Mouse (Mus musculus): ENCODE results near the gene Tbc1d7. TPM values are rescaled to one million over a fixed set of nuclear protein-coding genes. Genes with fewer than 3 reads are reported as not detected.

The Tbc1d7 gene
- 74.0 and 75.4 TPM in 2 replicates for polyA plus RNA-seq (2016; fragmentation: Nextera tagmentation; extraction: Ambion mirVana)

- peaks cover 3% of the 10 kb centered on the region; the same call in 1 of the 2 replicates for H3K27me3 ChIP-seq
- H3K9ac ChIP-seq, result peak within 1 kb of the TSS; percentile 78
- ATAC-seq (ENCODE audit: low FRiP score), result peak; percentile 95
- peaks cover 7% of the 10 kb centered on the region; the same call in 1 of the 2 replicates for H3K36me3 ChIP-seq (replicated peaks)
- no peaks in the 10 kb centered on the region for H3K9me3 ChIP-seq
- H3K4me2 ChIP-seq, result peak within 1 kb of the TSS; percentile 54
- 1% methylated on average over 48 of the region's 48 CpGs for WGBS
- peaks cover 8% of the 10 kb centered on the region for H3K4me1 ChIP-seq
- H3K27ac ChIP-seq, result peak within 1 kb of the TSS; percentile 77
- H3K4me3 ChIP-seq (replicated peaks), result peak within 1 kb of the TSS; percentile 70
These were observed at the start of gene Tbc1d7 for GRCm38 (mm10) chr13:43171020-43171710. Gene Tbc1d7 (minus strand): TSS chr13:43171501.

GRCm38 (mm10) chr13:43220635-43221034 lies 49.3 kb upstream of the Tbc1d7 start:
- Histone ChIP-seq H3K27ac (no peak overlapping the region), H3K9ac (no peak overlapping the region), H3K9me3 (peaks cover 4% of the 10 kb centered on the region; the same call in 1 of the 2 replicates), H3K4me1 (peaks cover 9% of the 10 kb centered on the region), H3K36me3 (replicated peaks) (no peaks in the 10 kb centered on the region), H3K4me2 (no peak overlapping the region), H3K27me3 (no peaks in the 10 kb centered on the region), H3K4me3 (replicated peaks) (no peak overlapping the region)
- ATAC-seq (ENCODE audit: low FRiP score), result no peak
- WGBS, result 95% methylated on average over 1 of the region's 1 CpGs

- WGBS, result 72% methylated on average over 4 of the region's 4 CpGs
These were observed 47.5 kb upstream of the Tbc1d7 start for GRCm38 (mm10) chr13:43218764-43219163.

GRCm38 (mm10) chr13:43218284-43218683 lies 47.0 kb upstream of the Tbc1d7 start:
- no peaks in the 10 kb centered on the region for H3K27me3 ChIP-seq
- 73% methylated on average over 4 of the region's 4 CpGs for WGBS
- no peak overlapping the region for H3K4me3 ChIP-seq (replicated peaks)
- H3K4me2 ChIP-seq, result no peak overlapping the region
- H3K9ac ChIP-seq, result no peak overlapping the region
- no peak overlapping the region for H3K27ac ChIP-seq
- no peak for ATAC-seq (ENCODE audit: low FRiP score)
- H3K4me1 ChIP-seq, result peaks cover 16% of the 10 kb centered on the region
- no peaks in the 10 kb centered on the region for H3K36me3 ChIP-seq (replicated peaks)
- H3K9me3 ChIP-seq, result no peaks in the 10 kb centered on the region

More at GRCm38 (mm10) chr13:43218764-43219163, 47.5 kb upstream of the Tbc1d7 start:
- Histone ChIP-seq H3K27ac (no peak overlapping the region), H3K27me3 (no peaks in the 10 kb centered on the region), H3K4me2 (no peak overlapping the region), H3K36me3 (replicated peaks) (no peaks in the 10 kb centered on the region), H3K9ac (no peak overlapping the region), H3K9me3 (no peaks in the 10 kb centered on the region), H3K4me3 (replicated peaks) (no peak overlapping the region), H3K4me1 (peaks cover 16% of the 10 kb centered on the region)
- ATAC-seq (ENCODE audit: low FRiP score), result no peak

GRCm38 (mm10) chr13:43217686-43218085 lies 46.4 kb upstream of the Tbc1d7 start:
- Histone ChIP-seq H3K9me3 (no peaks in the 10 kb centered on the region), H3K4me3 (replicated peaks) (no peak overlapping the region), H3K4me1 (peaks cover 16% of the 10 kb centered on the region), H3K9ac (no peak overlapping the region), H3K27me3 (no peaks in the 10 kb centered on the region), H3K4me2 (no peak overlapping the region), H3K36me3 (replicated peaks) (no peaks in the 10 kb centered on the region), H3K27ac (no peak overlapping the region)
- no peak for ATAC-seq (ENCODE audit: low FRiP score)
- WGBS, result 81% methylated on average over 4 of the region's 4 CpGs

GRCm38 (mm10) chr13:43217059-43217458 lies 45.8 kb upstream of the Tbc1d7 start:
- no peaks in the 10 kb centered on the region for H3K9me3 ChIP-seq
- H3K36me3 ChIP-seq (replicated peaks), result no peaks in the 10 kb centered on the region
- H3K4me3 ChIP-seq (replicated peaks), result no peak overlapping the region
- H3K27ac ChIP-seq, result no peak overlapping the region
- ATAC-seq (ENCODE audit: low FRiP score), result no peak
- H3K4me1 ChIP-seq, result peaks cover 16% of the 10 kb centered on the region
- H3K9ac ChIP-seq, result no peak overlapping the region
- H3K4me2 ChIP-seq, result no peak overlapping the region
- no peaks in the 10 kb centered on the region for H3K27me3 ChIP-seq
- 88% methylated on average over 8 of the region's 8 CpGs for WGBS

- no peak overlapping the region for H3K4me2 ChIP-seq
- 73% methylated on average over 9 of the region's 9 CpGs for WGBS
- no peak overlapping the region for H3K27ac ChIP-seq
- H3K27me3 ChIP-seq, result no peaks in the 10 kb centered on the region
- H3K9ac ChIP-seq, result no peak overlapping the region
- H3K36me3 ChIP-seq (replicated peaks), result no peaks in the 10 kb centered on the region
- H3K4me1 ChIP-seq, result peaks cover 16% of the 10 kb centered on the region
- ATAC-seq (ENCODE audit: low FRiP score), result no peak
- H3K9me3 ChIP-seq, result no peaks in the 10 kb centered on the region
- H3K4me3 ChIP-seq (replicated peaks), result no peak overlapping the region
These were observed 44.8 kb upstream of the Tbc1d7 start for GRCm38 (mm10) chr13:43215994-43216706.

GRCm38 (mm10) chr13:43215144-43215993 lies 44.1 kb upstream of the Tbc1d7 start:
- Histone ChIP-seq H3K27ac (no peak overlapping the region), H3K36me3 (replicated peaks) (no peaks in the 10 kb centered on the region), H3K27me3 (no peaks in the 10 kb centered on the region), H3K9ac (no peak overlapping the region), H3K4me2 (peak overlapping the region; percentile 43), H3K4me3 (replicated peaks) (no peak overlapping the region; the same call in 1 of the 2 replicates), H3K4me1 (peaks cover 16% of the 10 kb centered on the region), H3K9me3 (no peaks in the 10 kb centered on the region)
- ATAC-seq (ENCODE audit: low FRiP score), result peak; percentile 71; the same call in 1 of the 2 replicates
- 15% methylated on average over 19 of the region's 19 CpGs for WGBS

- no peak for ATAC-seq (ENCODE audit: low FRiP score)
- H3K4me3 ChIP-seq (replicated peaks), result no peak overlapping the region
- H3K9ac ChIP-seq, result no peak overlapping the region
- WGBS, result 64% methylated on average over 7 of the region's 7 CpGs
- no peaks in the 10 kb centered on the region for H3K36me3 ChIP-seq (replicated peaks)
- no peaks in the 10 kb centered on the region for H3K9me3 ChIP-seq
- no peak overlapping the region for H3K27ac ChIP-seq
- peaks cover 19% of the 10 kb centered on the region for H3K4me1 ChIP-seq
- H3K4me2 ChIP-seq, result no peak overlapping the region
- H3K27me3 ChIP-seq, result no peaks in the 10 kb centered on the region
These were observed 41.0 kb upstream of the Tbc1d7 start for GRCm38 (mm10) chr13:43212338-43212737.

GRCm38 (mm10) chr13:43210956-43211355 lies 39.7 kb upstream of the Tbc1d7 start:
- Histone ChIP-seq H3K27ac (no peak overlapping the region), H3K36me3 (replicated peaks) (no peaks in the 10 kb centered on the region), H3K4me1 (peaks cover 18% of the 10 kb centered on the region), H3K27me3 (no peaks in the 10 kb centered on the region), H3K4me2 (no peak overlapping the region), H3K4me3 (replicated peaks) (no peak overlapping the region), H3K9me3 (no peaks in the 10 kb centered on the region), H3K9ac (no peak overlapping the region)
- WGBS, result 87% methylated on average over 5 of the region's 5 CpGs
- ATAC-seq (ENCODE audit: low FRiP score), result no peak

- no peak overlapping the region for H3K4me3 ChIP-seq (replicated peaks)
- H3K9me3 ChIP-seq, result no peaks in the 10 kb centered on the region
- H3K4me2 ChIP-seq, result no peak overlapping the region
- H3K9ac ChIP-seq, result no peak overlapping the region
- H3K36me3 ChIP-seq (replicated peaks), result no peaks in the 10 kb centered on the region
- peaks cover 8% of the 10 kb centered on the region; the same call in 1 of the 2 replicates for H3K4me1 ChIP-seq
- H3K27me3 ChIP-seq, result no peaks in the 10 kb centered on the region
- no peak for ATAC-seq (ENCODE audit: low FRiP score)
- 71% methylated on average over 5 of the region's 5 CpGs for WGBS
- H3K27ac ChIP-seq, result no peak overlapping the region
These were observed 38.3 kb upstream of the Tbc1d7 start for GRCm38 (mm10) chr13:43209560-43209959.

GRCm38 (mm10) chr13:43208914-43209439 lies 37.7 kb upstream of the Tbc1d7 start:
- no peak for ATAC-seq (ENCODE audit: low FRiP score)
- H3K36me3 ChIP-seq (replicated peaks), result no peaks in the 10 kb centered on the region
- no peaks in the 10 kb centered on the region for H3K27me3 ChIP-seq
- H3K9ac ChIP-seq, result no peak overlapping the region
- no peak overlapping the region for H3K27ac ChIP-seq
- peaks cover 8% of the 10 kb centered on the region; the same call in 1 of the 2 replicates for H3K4me1 ChIP-seq
- 48% methylated on average over 16 of the region's 16 CpGs for WGBS
- H3K4me3 ChIP-seq (replicated peaks), result no peak overlapping the region
- H3K4me2 ChIP-seq, result no peak overlapping the region
- no peaks in the 10 kb centered on the region for H3K9me3 ChIP-seq

Measured in forebrain, embryonic 12.5 days (tissue).